Mouse (Mus musculus): Measurements from ENCODE around the gene Ppp1ca.

GRCm38 (mm10) chr19:4222165-4222564, 30.3 kb downstream of the Ppp1ca start:
- TF ChIP-seq CTCF (IDR thresholded peaks at IDR 0.05; ENCODE audit: low read depth, low read length) (no peak), POLR2A (IDR thresholded peaks at IDR 0.05; ENCODE audit: borderline replicate concordance, low read depth, low read length) (no peak)
